Mouse (Mus musculus) liver, embryonic 14 days (tissue): ENCODE results near the gene Sgce. TPM values are rescaled to one million over a fixed set of nuclear protein-coding genes. Genes with fewer than 3 reads are reported as not detected.

ENCODE experiments used
- polyA plus RNA-seq: library from polyadenylated mRNA; depleted of rRNA; stranded (reverse); fragments of >200 nt; gene quantifications from 2 replicates; pipeline ENCODE4 v1.2.3, GENCODE M21; 2012; rRNA removed

The Sgce gene
- 8.5 and 9.8 TPM in 2 replicates for polyA plus RNA-seq

GRCm38 (mm10) chr6:4746696-4747439, at the start of gene Sgce, which contains the start of gene Peg10:
Gene Sgce (minus strand): TSS chr6:4747207.
Gene Peg10 (plus strand): TSS chr6:4747306.

Other genes with a start within 250 kb of the Sgce start
- 12.4 and 27.8 TPM in 2 replicates for gene Col1a2, start 242.4 kb downstream of the Sgce start, polyA plus RNA-seq
- gene Casd1, start 146.4 kb downstream of the Sgce start, polyA plus RNA-seq = 7.6 and 9.0 TPM in 2 replicates
- gene Peg10, start 99 bp upstream of the Sgce start, polyA plus RNA-seq = 13.7 and 14.6 TPM in 2 replicates
- 3.3 and 3.5 TPM in 2 replicates for gene Ppp1r9a, start 155.7 kb upstream of the Sgce start, polyA plus RNA-seq